11 mouse cellular contexts compared by ENCODE assay signal in the genomic region with DNA sequence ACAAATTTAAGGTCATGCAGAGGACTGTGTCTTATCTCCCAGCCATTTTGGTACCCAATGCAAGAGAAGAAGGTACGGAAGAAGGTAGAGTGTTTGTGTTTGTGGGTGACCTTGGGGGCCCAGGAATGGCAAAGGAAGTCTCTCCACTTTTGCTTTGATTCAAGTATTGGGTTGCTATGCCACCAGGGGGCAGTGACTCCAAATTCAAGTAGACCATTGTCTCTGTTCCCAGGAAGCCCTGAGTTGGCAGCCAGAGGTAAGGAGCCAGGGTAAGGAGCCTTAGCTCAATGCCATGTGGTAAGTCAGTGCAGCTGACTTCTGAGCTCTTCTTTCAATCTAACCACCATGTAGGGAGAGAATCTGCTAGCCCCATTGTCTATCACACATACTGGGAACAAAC. TPM values are rescaled to one million over a fixed set of nuclear protein-coding genes. Genes with fewer than 3 reads are reported as not detected.
A peak's percentile ranks its signal among the peaks of the same experiment; 100 is the strongest.
DNase-seq lines count a peak whose midpoint lies in the region; TF ChIP-seq lines count a peak whose summit lies in the region.
"Had no signal": no experiment of that assay in that cellular context is flagged by ENCODE, and none has a peak within 500 bp of the region (broad histone marks: within the 10 kb centered on the region; RNA-seq: fewer than 3 reads in every experiment).

No protein-coding gene starts in this region.

- DNase-seq in adrenal gland, postnatal 25 days = peak; percentile 3
- no peak for DNase-seq in adrenal gland, adult 8-10 months
- peak; percentile 3 for DNase-seq in kidney, adult 2 months
- DNase-seq in kidney, adult 11 months = no peak
- peak; percentile 14 for DNase-seq in 416B (ENCODE audit: low read depth)
- peak; percentile 21 to 55 for DNase-seq in kidney, postnatal 4 days
- DNase-seq in spleen, postnatal 36 days (ENCODE audit: low spot score in 2 of 2) = no peak
- DNase-seq in T-cell, adult 2 months (ENCODE audit: low spot score) = no peak

- no peaks in the 10 kb centered on the region for H3K4me1 ChIP-seq in kidney, adult 2 months (ENCODE audit: control insufficient read depth, insufficient read depth, low read length)

- TF ChIP-seq POLR2A in kidney, adult 2 months (IDR thresholded peaks at IDR 0.05; ENCODE audit: low read depth, low read length) = no peak

- WGBS in kidney, adult 2 months = 90% methylated on average over 1 of the region's 1 CpGs

- no peaks in the 10 kb centered on the region for H3K27me3 ChIP-seq in kidney, adult 2 months (replicated peaks; ENCODE audit: control insufficient read depth, insufficient read depth, low read length)

- H3K27ac ChIP-seq in kidney, adult 2 months (ENCODE audit: insufficient read depth, low read depth, low read length) = no peak overlapping the region

- H3K4me3 ChIP-seq in kidney, adult 2 months (ENCODE audit: insufficient read depth, low read depth, low read length) = no peak overlapping the region

- TF ChIP-seq CTCF in kidney, adult 2 months (conservative IDR thresholded peaks at IDR 0.05; ENCODE audit: insufficient read depth, insufficient read length, low read depth, low read length) = 0 out of 2 replicates have a peak, but pooled peaks have one; percentile 3

- no peaks in the 10 kb centered on the region for H3K36me3 ChIP-seq in kidney, adult 2 months (ENCODE audit: control insufficient read depth, insufficient read depth, low read length)

RNA-seq across cellular contexts. Expression of a gene that starts 7.9 kb away (rescaled TPM):
- total RNA-seq in adrenal gland, postnatal 25 days (2021) = 0.15 TPM in 1 of 2 replicates, not detected in the other
- total RNA-seq in adrenal gland, adult 8-10 months (2022) = under 1 TPM in 3 of 4 experiments, not detected in 1; 0.09 to 0.15 (median 0.11) TPM
- not detected in 2 replicates for polyA plus RNA-seq in kidney, adult 2 months (2012; rRNA removed)
- polyA plus RNA-seq: C2C12 had no signal

RNA-seq across cellular contexts. Expression of a gene that starts 11.0 kb away (rescaled TPM):
- total RNA-seq in adrenal gland, postnatal 25 days (2021) = not detected in 2 replicates
- under 1 TPM in 2 of 4 experiments, not detected in 2; 0.26 to 0.35 TPM for total RNA-seq in adrenal gland, adult 8-10 months (2022)
- polyA plus RNA-seq in kidney, adult 2 months (2012; rRNA removed) = not detected in 2 replicates
- total RNA-seq: left cerebral cortex, postnatal 14 days had no signal
- polyA plus RNA-seq: C2C12; heart, embryonic 16.5 days had no signal

RNA-seq across cellular contexts. Expression of a gene that starts 21.4 kb away (rescaled TPM):
- 12.3 and 15.7 TPM in 2 replicates for total RNA-seq in adrenal gland, postnatal 25 days (2021)
- 10 to 100 TPM; 14.0 to 22.6 (median 19.8) TPM for total RNA-seq in adrenal gland, adult 8-10 months (2022)
- 1.1 and 1.2 TPM in 2 replicates for polyA plus RNA-seq in kidney, adult 2 months (2012; rRNA removed)
- polyA plus RNA-seq: C2C12 had no signal

Comparison
In these comparisons a context has a peak if more than half of its experiments do, and no peak if none do; other contexts are left out.
1. DNase-seq: peak in adrenal gland, postnatal 25 days (single experiment), kidney, adult 2 months (single experiment), 416B (single experiment) and kidney, postnatal 4 days (2 of 2); none in adrenal gland, adult 8-10 months (single experiment), kidney, adult 11 months (single experiment), spleen, postnatal 36 days (0 of 2) and T-cell, adult 2 months (single experiment).